Mouse (Mus musculus) urinary bladder, postnatal 14 days (tissue): Measurements from ENCODE around the gene Elavl4.

ENCODE experiments used
- DNase-seq: peaks from one replicate; pipeline ENCODE4 v3.0.0; 2021; ENCODE audit warnings: low spot score

Elavl4 gene

DNA sequence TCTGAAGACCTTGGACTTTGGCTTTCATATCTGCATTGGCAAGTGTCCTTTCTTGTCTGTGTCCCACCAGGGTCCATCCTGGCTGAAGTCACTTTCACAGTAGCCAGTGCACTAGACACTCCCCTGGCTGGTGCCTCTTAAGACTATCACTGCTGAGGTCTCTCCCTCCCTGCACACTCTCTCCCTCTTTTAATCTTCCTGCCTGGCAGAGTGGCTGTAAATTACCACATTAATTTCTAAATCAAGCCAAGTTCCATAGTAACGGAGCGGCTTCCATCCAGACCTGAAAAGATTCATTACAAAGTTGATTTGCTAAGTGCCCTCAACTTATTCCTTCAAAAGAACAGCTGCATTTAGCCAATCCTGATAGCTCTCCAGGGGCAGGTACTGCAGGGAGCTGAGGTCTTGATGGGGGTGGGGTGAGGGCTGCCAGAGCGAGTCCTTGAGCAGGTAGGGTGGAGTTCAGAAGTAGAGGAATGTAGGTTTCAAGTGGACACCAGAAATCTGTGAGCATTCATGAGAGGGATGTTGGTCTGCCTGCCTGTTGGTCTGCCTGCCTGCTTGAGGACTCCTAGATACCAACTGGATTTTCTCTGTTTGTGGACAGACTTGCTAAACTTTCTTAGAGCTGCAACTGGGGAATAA, 194.1 kb downstream of the Elavl4 start:
- no peak for DNase-seq

DNA sequence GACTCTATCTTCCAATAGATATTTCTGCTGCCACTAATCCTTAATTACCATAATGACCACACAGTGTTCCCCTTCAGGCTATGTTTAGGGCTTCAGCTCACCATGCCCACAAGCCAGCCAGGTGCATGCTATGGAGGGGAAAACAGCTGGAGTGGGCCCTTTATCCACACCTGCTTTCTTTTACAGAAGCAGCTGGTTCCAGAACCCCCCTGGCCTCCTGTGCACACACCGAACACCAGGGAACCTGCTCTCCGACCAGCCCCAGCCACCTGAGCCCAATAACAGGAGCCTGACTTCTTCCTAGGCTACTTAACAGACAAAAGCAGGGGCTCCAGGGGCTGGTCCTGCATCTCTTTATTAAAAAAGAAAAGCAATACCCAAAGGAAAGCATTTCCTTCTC, 195.8 kb downstream of the Elavl4 start:
- no peak for DNase-seq
